Mouse (Mus musculus) bone marrow, adult 2 months (tissue): ENCODE data around the gene Olfr331.

Experiments
- CTCF ChIP-seq: fragments of 200-500 bp; IDR thresholded peaks from 2 replicates; pipeline ENCODE4 v1.5.1; 2011; ENCODE audit warnings: low read length, control low read depth; ENCODE audit not compliant: control insufficient read depth, insufficient read depth
- POLR2A ChIP-seq: fragments of 200-500 bp; IDR thresholded peaks from 2 replicates; pipeline ENCODE4 v1.6.1; 2011; ENCODE audit warnings: low read depth, mild to moderate bottlenecking, control low read depth, low read length, borderline replicate concordance; ENCODE audit not compliant: control insufficient read depth

GRCm38 (mm10) chr11:58499290-58499689 is 3.1 kb downstream of the Olfr331 start:
- TF ChIP-seq POLR2A (no peak), CTCF (no peak)
